Mouse (Mus musculus) retina, embryonic 14.5 days (tissue): Measurements from ENCODE around the gene Olfr1118.
"Not testable (repeated sequence)": the region's sequence is repeated elsewhere in the genome, so short reads cannot be mapped to it uniquely, and the experiment has no call there.

ENCODE experiments used
- DNase-seq: peaks from one replicate; pipeline ENCODE4 v3.0.0-alpha.2; 2015; ENCODE audit warnings: low spot score

Gene Olfr1118

DNA sequence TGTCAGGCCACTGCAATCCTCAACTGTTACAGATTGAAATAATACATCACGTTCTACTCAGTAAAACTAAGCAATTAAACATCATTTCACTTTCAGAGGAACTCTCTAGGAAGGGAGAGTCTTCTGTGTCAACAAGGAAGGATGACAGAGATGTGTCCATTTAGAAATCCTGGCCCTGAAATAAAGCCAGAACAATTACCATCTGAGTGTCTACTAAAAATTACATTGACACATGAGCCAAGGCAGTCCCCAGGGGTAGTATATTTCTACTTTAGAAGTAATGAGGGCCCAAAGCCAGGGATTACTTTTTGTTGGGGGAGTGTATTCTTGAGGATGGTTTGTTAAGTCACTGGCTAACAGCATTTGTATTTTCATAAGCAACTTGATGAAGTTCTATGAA lies at the start of gene Olfr1118:
Gene Olfr1118 (plus strand): TSS at position 301 of the 400 bp plus-strand sequence.
- DNase-seq = no peak

DNA sequence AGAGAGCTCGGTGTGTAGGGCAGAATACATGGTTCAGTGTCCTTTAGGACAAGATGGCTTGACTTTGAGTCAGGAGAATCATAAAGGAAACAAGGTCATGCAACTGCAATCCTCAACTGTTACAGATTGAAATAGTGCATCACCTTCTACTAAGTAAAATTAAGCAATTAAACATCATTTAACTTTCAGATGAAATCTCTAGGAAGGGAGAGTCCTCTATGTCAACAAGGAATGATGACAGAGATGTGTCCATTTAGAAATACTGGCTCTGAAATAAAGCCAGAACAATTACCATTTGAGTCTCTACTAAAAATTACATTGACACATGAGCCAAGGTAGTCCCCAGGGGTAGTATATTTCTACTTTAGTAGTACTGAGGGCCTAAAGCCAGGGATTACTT lies 40.1 kb upstream of the Olfr1118 start, which contains the start of gene Olfr1116:
Gene Olfr1116 (plus strand): TSS at position 301 of the 400 bp plus-strand sequence.
- no peak for DNase-seq

DNA sequence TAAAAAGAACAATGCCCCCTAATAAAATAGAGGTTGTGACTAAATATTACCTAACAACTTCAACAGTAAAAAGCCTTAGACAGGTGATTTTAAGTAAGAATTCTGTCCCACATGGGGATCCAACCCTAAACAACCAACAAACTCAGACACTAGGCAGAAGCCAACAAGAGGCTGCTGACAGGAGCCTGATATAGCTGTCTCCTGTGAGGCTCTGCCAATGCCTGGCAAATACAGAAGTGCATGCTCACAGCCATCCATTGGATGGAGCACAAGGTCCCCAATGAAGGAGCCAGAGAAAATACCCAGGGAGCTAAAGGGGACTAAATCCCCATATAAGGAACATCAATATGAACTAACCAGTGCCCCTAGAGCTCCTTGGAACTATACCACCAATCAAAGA lies 13.4 kb upstream of the Olfr1118 start:
- DNase-seq = not testable (repeated sequence)

DNA sequence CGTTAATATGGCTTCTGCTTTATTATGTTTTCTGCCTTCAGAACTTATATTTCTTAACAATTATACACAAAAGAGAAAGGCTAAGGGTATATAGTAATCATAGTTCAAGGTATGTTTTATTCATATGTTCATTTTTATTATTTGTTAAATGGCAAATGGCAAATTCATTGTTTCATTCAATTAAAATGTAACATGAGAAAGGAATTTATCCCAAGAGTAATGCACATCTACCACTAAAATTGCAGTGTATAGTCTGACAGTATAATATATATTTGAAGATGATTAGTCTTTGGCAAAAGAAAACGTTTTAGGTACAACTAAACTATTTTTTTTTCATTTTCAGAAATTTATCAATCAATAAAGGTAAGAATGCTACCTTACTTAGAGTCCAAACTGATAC lies 47.1 kb downstream of the Olfr1118 start, which contains the start of gene Olfr1120:
Gene Olfr1120 (plus strand): TSS at position 301 of the 400 bp plus-strand sequence.
- no peak for DNase-seq

DNA sequence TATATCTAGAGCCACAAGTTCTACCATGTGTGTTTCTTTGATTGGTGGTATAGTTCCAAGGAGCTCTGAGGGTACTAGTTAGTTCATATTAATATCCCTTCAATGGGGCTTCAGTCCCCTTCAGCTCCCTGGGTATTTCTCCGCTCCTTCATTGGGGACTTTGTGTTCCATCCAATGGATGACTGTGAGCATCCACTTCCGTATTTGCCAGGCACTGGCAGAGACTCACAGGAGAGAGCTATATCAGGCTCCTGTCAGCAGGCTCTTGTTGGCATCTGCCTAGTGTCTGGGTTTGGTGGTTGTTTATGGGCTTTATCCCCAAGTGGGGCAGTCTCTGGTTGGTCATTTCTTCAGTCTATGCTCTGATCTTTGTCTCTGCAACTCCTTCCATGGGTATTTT lies 52.7 kb downstream of the Olfr1118 start:
- not testable (repeated sequence) for DNase-seq
